Mouse (Mus musculus): Measurements from ENCODE around the gene Fam222a. TPM values are rescaled to one million over a fixed set of nuclear protein-coding genes. Genes with fewer than 3 reads are reported as not detected.
A peak's percentile ranks its signal among the peaks of the same experiment; 100 is the strongest.

The Fam222a gene
- polyA plus RNA-seq, 1 experiment from 2014 or later = 0.83 TPM

DNA sequence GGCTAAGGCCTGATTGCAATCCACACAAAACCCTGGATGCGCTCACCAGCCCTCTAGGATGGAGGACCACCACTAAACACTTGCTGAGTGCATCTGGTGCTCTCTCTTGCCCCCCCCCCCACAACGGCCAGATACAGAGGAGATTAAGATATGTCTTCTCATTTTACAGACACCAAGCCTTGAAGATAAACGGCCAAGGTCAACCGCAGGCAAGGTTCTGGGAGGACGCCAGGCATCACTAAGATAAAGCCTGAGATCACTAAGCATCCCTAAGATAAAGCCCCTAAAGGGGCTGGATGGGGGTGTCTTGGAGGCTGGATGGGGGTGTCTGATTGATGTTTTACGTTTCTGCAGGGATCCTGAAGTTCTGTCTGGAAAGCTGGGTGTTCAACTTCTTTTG is 2.1 kb upstream of the Fam222a start:
- Histone ChIP-seq H3K4me1 (ENCODE audit: control insufficient read depth, insufficient read depth, low read length) (peaks cover 31% of the 10 kb centered on the region), H3K9me3 (replicated peaks; ENCODE audit: control insufficient read depth, low read length) (peaks cover 5% of the 10 kb centered on the region; the same call in 1 of the 2 replicates), H3K9ac (ENCODE audit: low read length) (no peak overlapping the region), H3K36me3 (ENCODE audit: control insufficient read depth, insufficient read depth) (no peaks in the 10 kb centered on the region), H3K4me3 (ENCODE audit: low read length) (no peak overlapping the region), H3K4me2 (ENCODE audit: low read depth, low read length) (no peak overlapping the region), H3K27me3 (ENCODE audit: control insufficient read depth, insufficient read depth, low read length) (peaks cover 9% of the 10 kb centered on the region), H3K27ac (ENCODE audit: low read length) (no peak overlapping the region)
- WGBS = 38% methylated on average over 6 of the region's 6 CpGs
- ATAC-seq (replicated peaks; ENCODE audit: extremely low read depth, insufficient read depth, low FRiP score) = no peak

DNA sequence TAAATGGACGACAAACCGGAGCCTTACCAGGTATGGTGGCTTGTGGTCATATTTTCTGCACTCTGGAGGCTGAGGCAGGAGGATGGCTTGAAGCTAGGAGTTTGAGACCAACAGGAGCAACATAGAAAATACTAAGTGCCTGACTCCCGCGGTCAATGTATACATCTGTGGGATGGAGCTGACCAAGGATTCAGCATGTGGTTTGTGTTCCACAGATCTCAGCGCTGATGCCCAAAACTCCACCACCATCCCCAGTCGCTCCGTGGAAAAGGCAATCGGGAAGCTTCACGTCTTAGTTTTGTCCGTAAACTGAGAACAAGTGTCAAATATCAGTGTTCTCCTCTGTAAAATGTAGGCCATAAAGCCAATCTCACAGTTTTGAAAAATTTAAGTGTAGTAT is 1.4 kb upstream of the Fam222a start:
- Histone ChIP-seq H3K4me1 (ENCODE audit: control insufficient read depth, insufficient read depth, low read length) (peaks cover 38% of the 10 kb centered on the region), H3K4me2 (ENCODE audit: low read depth, low read length) (no peak overlapping the region), H3K36me3 (ENCODE audit: control insufficient read depth, insufficient read depth) (no peaks in the 10 kb centered on the region), H3K27me3 (ENCODE audit: control insufficient read depth, insufficient read depth, low read length) (peaks cover 14% of the 10 kb centered on the region), H3K4me3 (ENCODE audit: low read length) (no peak overlapping the region), H3K27ac (ENCODE audit: low read length) (no peak overlapping the region), H3K9me3 (replicated peaks; ENCODE audit: control insufficient read depth, low read length) (peaks cover 5% of the 10 kb centered on the region; the same call in 1 of the 2 replicates), H3K9ac (ENCODE audit: low read length) (no peak overlapping the region)
- ATAC-seq (replicated peaks; ENCODE audit: extremely low read depth, insufficient read depth, low FRiP score) = no peak
- 82% methylated on average over 10 of the region's 10 CpGs for WGBS

DNA sequence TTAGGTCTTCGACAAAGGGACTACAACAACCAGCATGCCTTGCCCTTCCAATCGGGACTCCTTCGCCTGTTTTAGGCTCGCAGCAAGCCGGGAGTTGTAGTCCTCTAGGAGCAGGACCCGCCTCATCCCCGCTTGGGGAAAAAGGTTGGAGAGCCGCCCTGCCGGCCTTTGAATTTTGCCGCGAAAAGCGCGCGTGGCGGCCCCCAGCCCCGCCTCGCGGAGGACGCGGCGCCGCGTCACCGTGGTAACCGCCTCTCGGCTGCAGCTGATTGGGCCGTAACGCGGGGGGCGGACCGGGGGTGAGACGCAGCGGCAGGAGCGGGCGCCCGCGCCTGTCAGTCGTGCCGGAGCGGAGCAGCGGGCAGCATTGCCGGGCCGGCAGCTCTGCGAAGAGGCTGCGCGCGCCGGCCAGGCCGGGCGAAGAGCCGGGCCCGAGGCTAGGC is 720 bp upstream of the Fam222a start:
- Histone ChIP-seq H3K36me3 (ENCODE audit: control insufficient read depth, insufficient read depth) (no peaks in the 10 kb centered on the region), H3K27me3 (ENCODE audit: control insufficient read depth, insufficient read depth, low read length) (peaks cover 21% of the 10 kb centered on the region), H3K4me1 (ENCODE audit: control insufficient read depth, insufficient read depth, low read length) (peaks cover 43% of the 10 kb centered on the region), H3K9ac (ENCODE audit: low read length) (peak overlapping the region; percentile 67), H3K27ac (ENCODE audit: low read length) (peak overlapping the region; percentile 74), H3K4me3 (ENCODE audit: low read length) (peak overlapping the region; percentile 84), H3K9me3 (replicated peaks; ENCODE audit: control insufficient read depth, low read length) (peaks cover 5% of the 10 kb centered on the region; the same call in 1 of the 2 replicates), H3K4me2 (ENCODE audit: low read depth, low read length) (peak overlapping the region; percentile 100)
- under 1% methylated on average over 49 of the region's 52 CpGs for WGBS
- ATAC-seq (replicated peaks; ENCODE audit: extremely low read depth, insufficient read depth, low FRiP score) = peak; percentile 91

DNA sequence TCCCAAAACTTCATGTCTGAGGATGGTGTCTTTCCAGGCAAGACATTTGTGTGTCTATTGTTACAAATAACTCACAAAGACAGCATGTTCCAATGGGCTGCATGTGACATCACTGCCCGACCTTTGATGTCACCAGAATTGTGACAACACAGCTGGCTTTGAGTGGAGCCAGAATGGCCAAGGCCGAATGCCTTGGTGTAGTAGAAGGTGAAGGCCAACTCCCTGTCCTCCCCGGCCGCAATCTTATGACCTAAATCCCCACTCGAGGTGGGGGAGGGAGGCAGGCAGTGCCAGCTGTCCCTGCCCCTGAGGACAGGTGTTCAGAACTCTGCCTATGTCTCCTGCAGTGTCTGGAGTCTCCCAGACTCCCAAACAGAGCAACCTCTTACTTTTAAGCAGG is 1.0 kb downstream of the Fam222a start:
- ATAC-seq (replicated peaks; ENCODE audit: extremely low read depth, insufficient read depth, low FRiP score) = no peak
- peaks cover 32% of the 10 kb centered on the region for H3K27me3 ChIP-seq (ENCODE audit: control insufficient read depth, insufficient read depth, low read length)
- peaks cover 47% of the 10 kb centered on the region for H3K4me1 ChIP-seq (ENCODE audit: control insufficient read depth, insufficient read depth, low read length)
- H3K9ac ChIP-seq (ENCODE audit: low read length) = peak overlapping the region; percentile 67; the same call in 1 of the 2 replicates
- no peaks in the 10 kb centered on the region for H3K9me3 ChIP-seq (replicated peaks; ENCODE audit: control insufficient read depth, low read length)
- no peak overlapping the region for H3K27ac ChIP-seq (ENCODE audit: low read length)
- 25% methylated on average over 5 of the region's 5 CpGs for WGBS
- peak overlapping the region; percentile 100 for H3K4me2 ChIP-seq (ENCODE audit: low read depth, low read length)
- H3K4me3 ChIP-seq (ENCODE audit: low read length) = peak overlapping the region; percentile 84
- H3K36me3 ChIP-seq (ENCODE audit: control insufficient read depth, insufficient read depth) = no peaks in the 10 kb centered on the region

DNA sequence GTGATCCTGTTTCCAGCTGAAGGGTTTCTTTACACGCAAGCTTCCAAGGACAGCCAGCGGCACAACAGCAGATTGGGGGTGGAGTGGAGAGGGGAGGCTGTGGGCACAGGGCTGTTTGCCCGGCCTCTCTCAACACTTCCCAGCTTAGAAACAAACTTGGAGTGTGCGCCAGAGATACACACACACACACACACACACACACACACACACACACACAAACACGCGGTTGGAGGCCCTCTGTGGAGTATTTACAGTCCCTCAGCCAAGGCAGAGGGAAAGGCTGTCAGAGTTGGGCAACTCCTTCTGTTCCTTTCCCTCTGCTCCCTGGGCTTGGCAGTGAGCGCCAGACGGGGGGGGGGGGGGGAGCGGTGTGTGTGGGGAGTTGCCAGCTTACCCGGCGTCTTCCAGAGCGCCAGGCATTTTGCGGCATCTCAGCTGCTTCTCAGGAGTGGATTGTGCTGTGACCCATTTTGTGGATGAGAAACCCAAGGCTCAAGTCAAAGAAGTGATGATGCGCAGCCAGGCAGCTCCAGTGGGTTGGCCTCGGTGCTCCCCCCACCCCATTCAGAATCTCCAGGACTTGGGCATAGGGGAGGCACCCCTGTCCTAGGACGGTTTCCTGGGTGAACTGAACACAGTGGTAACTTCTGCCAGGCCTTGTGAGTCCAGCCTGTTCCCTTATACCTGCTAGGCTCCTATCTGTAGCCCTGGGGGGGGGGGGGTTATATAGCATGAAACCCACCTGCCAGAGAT is 2.3 kb downstream of the Fam222a start:
- 28% methylated on average over 13 of the region's 16 CpGs for WGBS
- no peaks in the 10 kb centered on the region for H3K36me3 ChIP-seq (ENCODE audit: control insufficient read depth, insufficient read depth)
- no peak overlapping the region for H3K27ac ChIP-seq (ENCODE audit: low read length)
- 0 out of 2 replicates have a peak, but pooled peaks have one; percentile 2 for ATAC-seq (replicated peaks; ENCODE audit: extremely low read depth, insufficient read depth, low FRiP score)
- peak overlapping the region; percentile 23; the same call in 1 of the 2 replicates for H3K4me3 ChIP-seq (ENCODE audit: low read length)
- peak overlapping the region; percentile 100 for H3K4me2 ChIP-seq (ENCODE audit: low read depth, low read length)
- peaks cover 57% of the 10 kb centered on the region for H3K4me1 ChIP-seq (ENCODE audit: control insufficient read depth, insufficient read depth, low read length)
- no peaks in the 10 kb centered on the region for H3K9me3 ChIP-seq (replicated peaks; ENCODE audit: control insufficient read depth, low read length)
- no peak overlapping the region for H3K9ac ChIP-seq (ENCODE audit: low read length)
- H3K27me3 ChIP-seq (ENCODE audit: control insufficient read depth, insufficient read depth, low read length) = peaks cover 32% of the 10 kb centered on the region

DNA sequence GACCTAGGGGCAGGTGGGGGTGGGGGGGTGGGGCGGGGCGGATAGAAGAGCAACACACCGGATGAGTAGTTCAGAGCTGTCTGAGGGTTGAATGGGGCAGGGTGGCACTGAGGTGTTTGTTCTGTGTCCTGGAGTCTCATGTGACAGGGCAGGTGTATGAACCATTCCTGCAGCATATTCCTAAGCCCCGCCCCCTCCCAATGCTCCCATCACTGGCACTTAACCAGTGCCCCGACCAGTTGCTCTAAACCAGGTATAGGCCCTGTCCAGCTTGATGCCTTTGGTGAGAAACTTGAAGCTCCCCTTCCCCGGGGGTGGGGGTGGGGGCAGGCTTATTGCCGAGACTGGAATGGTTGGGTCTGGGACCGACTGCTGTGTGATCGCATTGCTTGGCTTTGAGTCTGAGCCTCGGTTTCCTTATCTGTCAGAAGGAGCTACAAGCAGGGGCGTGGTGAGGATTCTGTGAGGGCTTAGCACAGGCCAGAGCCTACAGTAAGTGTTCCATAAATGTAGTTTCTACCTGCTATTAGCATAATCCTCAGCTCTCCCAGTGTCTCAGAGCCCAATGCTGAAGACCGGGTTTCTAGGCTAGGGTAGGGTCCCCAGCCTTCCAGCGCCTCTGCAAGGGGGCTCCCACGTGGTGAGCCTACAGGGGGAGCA is 3.1 kb downstream of the Fam222a start:
- H3K9me3 ChIP-seq (replicated peaks; ENCODE audit: control insufficient read depth, low read length) = no peaks in the 10 kb centered on the region
- 16% methylated on average over 14 of the region's 14 CpGs for WGBS
- H3K36me3 ChIP-seq (ENCODE audit: control insufficient read depth, insufficient read depth) = no peaks in the 10 kb centered on the region
- H3K4me1 ChIP-seq (ENCODE audit: control insufficient read depth, insufficient read depth, low read length) = peaks cover 56% of the 10 kb centered on the region
- H3K27ac ChIP-seq (ENCODE audit: low read length) = no peak overlapping the region
- H3K9ac ChIP-seq (ENCODE audit: low read length) = peak overlapping the region; percentile 57
- peaks cover 32% of the 10 kb centered on the region for H3K27me3 ChIP-seq (ENCODE audit: control insufficient read depth, insufficient read depth, low read length)
- peak overlapping the region; percentile 46 for H3K4me3 ChIP-seq (ENCODE audit: low read length)
- peak overlapping the region; percentile 67 for H3K4me2 ChIP-seq (ENCODE audit: low read depth, low read length)
- no peak for ATAC-seq (replicated peaks; ENCODE audit: extremely low read depth, insufficient read depth, low FRiP score)

DNA sequence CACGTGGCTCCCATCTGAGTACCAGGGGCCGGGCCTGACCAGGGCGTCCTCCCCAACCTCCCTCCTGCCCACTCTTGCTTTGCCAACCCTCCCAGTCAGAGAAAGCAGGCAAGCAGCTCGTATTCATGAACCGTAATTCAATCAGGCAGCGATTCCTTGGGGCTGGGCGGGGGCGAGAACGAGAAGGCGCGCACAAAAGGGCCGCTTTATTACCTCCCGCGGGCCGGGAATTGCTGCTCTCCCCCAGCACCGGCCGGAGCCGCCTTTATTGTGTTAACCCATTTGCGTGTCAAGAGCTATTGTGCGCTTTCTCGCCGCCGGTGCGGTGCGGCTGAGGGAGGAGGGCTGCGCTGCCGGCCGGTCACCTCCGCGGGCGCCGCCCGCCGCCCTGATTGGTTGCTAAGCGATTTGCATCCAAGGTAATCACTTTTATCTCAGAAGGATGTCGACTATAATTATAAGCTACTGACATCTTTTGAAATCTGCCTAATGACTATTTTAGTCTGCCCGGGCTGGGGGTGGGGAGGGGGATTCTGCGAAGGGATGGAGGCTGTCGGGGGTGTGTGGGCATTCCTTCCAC is 3.7 kb downstream of the Fam222a start:
- Histone ChIP-seq H3K9me3 (replicated peaks; ENCODE audit: control insufficient read depth, low read length) (no peaks in the 10 kb centered on the region), H3K27me3 (ENCODE audit: control insufficient read depth, insufficient read depth, low read length) (peaks cover 32% of the 10 kb centered on the region), H3K4me3 (ENCODE audit: low read length) (peak overlapping the region; percentile 46), H3K4me2 (ENCODE audit: low read depth, low read length) (peak overlapping the region; percentile 67), H3K4me1 (ENCODE audit: control insufficient read depth, insufficient read depth, low read length) (peaks cover 56% of the 10 kb centered on the region), H3K9ac (ENCODE audit: low read length) (peak overlapping the region; percentile 57), H3K27ac (ENCODE audit: low read length) (no peak overlapping the region), H3K36me3 (ENCODE audit: control insufficient read depth, insufficient read depth) (no peaks in the 10 kb centered on the region)
- no peak for ATAC-seq (replicated peaks; ENCODE audit: extremely low read depth, insufficient read depth, low FRiP score)
- 2% methylated on average over 39 of the region's 39 CpGs for WGBS

DNA sequence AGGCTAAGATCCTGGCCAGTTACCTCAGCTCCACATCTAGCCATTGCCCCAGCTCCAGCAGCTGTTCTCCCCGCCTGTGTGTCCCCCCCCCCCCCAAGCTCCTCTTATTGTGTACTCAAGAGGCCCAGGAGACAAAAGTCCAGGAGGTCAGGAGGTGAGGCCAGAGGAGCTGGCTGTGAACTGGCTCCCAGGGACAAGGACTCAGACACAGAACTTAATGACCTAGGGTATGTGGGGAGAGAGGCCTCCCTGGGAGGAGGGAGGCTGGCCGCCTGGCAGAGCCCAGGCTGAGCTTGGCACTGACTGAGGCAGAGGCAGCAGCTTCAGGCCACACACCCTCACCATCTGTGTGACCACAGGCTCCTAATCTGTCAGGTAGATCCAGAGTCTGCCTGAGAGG is 5.2 kb downstream of the Fam222a start:
- H3K9me3 ChIP-seq (replicated peaks; ENCODE audit: control insufficient read depth, low read length) = no peaks in the 10 kb centered on the region
- H3K27ac ChIP-seq (ENCODE audit: low read length) = no peak overlapping the region
- H3K4me2 ChIP-seq (ENCODE audit: low read depth, low read length) = no peak overlapping the region
- H3K4me3 ChIP-seq (ENCODE audit: low read length) = no peak overlapping the region
- no peak overlapping the region for H3K9ac ChIP-seq (ENCODE audit: low read length)
- ATAC-seq (replicated peaks; ENCODE audit: extremely low read depth, insufficient read depth, low FRiP score) = no peak
- WGBS = 72% methylated on average over 2 of the region's 2 CpGs
- H3K4me1 ChIP-seq (ENCODE audit: control insufficient read depth, insufficient read depth, low read length) = peaks cover 56% of the 10 kb centered on the region
- H3K27me3 ChIP-seq (ENCODE audit: control insufficient read depth, insufficient read depth, low read length) = peaks cover 32% of the 10 kb centered on the region
- H3K36me3 ChIP-seq (ENCODE audit: control insufficient read depth, insufficient read depth) = no peaks in the 10 kb centered on the region

Measured in heart, embryonic 16.5 days (tissue).